Mouse (Mus musculus) neutrophil, adult 83 days (primary cell): Measurements from ENCODE around the gene 2210016F16Rik. TPM values are rescaled to one million over a fixed set of nuclear protein-coding genes. Genes with fewer than 3 reads are reported as not detected.

ENCODE experiments used
- total RNA-seq, 2 experiments: library from RNA; stranded (reverse); gene quantifications; one replicate each; pipeline ENCODE4 v1.2.4; 2023

The 2210016F16Rik gene
- total RNA-seq = 1 to 10 TPM; 8.9 to 9.1 TPM

GRCm38 (mm10) chr13:58384779-58385546, at the start of gene 2210016F16Rik:
Gene 2210016F16Rik, minus strand, starts transcription at chr13:58385225.

GRCm38 (mm10) chr13:58403243-58403642, 18.2 kb upstream of the 2210016F16Rik start, which contains the start of gene Hnrnpk:
Gene Hnrnpk, minus strand, starts transcription at chr13:58403343.

DNA sequence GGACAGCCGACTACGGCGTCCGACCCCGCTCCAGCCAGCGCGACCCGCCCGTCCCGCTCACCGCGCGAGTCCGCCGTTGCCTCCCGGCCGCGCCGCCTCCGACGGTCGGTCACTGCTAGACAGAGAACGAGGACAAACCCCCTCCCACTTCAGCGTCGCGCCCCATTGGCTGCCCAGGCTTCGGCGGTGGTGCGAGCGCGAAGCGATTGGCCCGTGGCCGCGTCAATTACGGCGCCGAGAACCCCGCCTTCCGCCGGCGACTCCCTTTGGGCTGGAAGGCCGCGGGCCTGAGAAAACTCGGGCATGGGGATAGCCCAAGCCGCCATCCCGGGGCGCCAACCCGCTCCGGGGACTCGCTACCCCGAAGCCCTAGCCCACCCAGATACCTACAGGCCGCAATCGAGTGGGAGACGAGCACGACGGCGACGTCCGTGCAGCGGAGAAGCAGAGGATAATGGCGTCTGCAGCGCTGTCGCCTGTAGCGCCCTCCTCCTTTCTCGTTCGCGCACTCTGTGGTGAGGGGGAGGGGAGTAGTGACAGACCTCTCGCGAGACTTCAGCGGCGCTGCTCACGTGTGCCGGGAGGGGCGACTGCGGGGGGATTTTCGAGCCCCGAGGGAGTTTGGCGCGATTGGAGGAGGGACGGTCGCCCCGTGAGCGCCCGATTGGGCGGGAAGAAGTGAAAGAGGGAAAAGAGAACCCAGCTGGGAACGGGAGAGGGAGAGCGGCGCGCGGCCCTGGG, 17.1 kb upstream of the 2210016F16Rik start, which contains the start of gene Rmi1:
Rmi1 (plus strand) TSS at position 246 of the 741 bp plus-strand sequence.

DNA sequence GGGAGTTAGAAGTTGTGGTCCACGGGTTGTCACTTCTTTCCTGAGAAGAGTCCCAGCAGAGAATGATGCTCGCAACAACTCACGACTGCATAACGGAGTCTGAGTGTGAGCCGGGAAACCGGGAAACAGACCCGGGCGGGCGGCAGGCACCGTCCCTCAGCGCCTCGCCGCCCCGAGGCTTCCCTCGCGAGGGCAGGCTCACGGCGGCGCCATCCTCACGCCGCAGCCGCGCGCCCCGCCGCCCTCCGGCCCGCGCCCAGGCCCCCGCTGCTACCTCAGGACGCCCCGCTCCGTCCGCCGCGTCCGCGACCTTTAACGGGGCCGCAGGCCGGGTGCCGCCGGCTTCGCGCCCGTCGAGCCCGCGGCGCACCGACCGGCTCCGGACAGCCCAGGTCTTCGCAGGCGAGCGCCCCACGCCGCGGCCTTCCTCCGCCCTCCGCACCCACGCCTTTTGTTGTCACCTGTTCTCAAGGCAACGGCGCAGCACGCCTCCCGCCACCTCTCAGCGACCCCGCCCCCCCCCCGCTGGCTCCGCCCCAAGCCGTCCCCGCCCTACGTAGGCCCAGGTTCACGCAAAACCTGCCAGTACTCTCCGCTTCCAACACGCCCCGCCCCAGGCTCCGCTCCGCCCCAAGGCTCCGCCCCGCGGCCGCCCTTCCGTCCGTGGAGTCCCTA, 26.3 kb downstream of the 2210016F16Rik start, which contains the start of gene Kif27:
Kif27 (minus strand) TSS at position 494 of the 675 bp plus-strand sequence.

Other genes with a start within 250 kb of the 2210016F16Rik start
- gene Idnk, start 227.6 kb downstream of the 2210016F16Rik start, total RNA-seq = 10 to 100 TPM; 26.7 to 39.7 TPM
- gene Ubqln1, start 169.6 kb downstream of the 2210016F16Rik start, total RNA-seq = 10 to 100 TPM; 44.0 to 46.6 TPM
- 1 to 10 TPM; 3.9 to 4.2 TPM for gene Gkap1, start 109.5 kb downstream of the 2210016F16Rik start, total RNA-seq
- gene Kif27, start 26.1 kb downstream of the 2210016F16Rik start, total RNA-seq = under 1 TPM in 1 of 2 experiments, not detected in 1; 0.09 TPM
- 10 to 100 TPM; 18.3 to 18.5 TPM for gene Rmi1, start 17.0 kb upstream of the 2210016F16Rik start, total RNA-seq
- 100 to 1,000 TPM; 738 to 744 TPM for gene Hnrnpk, start 18.1 kb upstream of the 2210016F16Rik start, total RNA-seq
- under 1 TPM; 0.09 to 0.22 TPM for gene Slc28a3, start 225.7 kb upstream of the 2210016F16Rik start, total RNA-seq